Mouse (Mus musculus) lung, postnatal 0 days (tissue): Measurements from ENCODE around the gene Cwf19l2. TPM values are rescaled to one million over a fixed set of nuclear protein-coding genes. Genes with fewer than 3 reads are reported as not detected.

Experiments
- ATAC-seq: fragments of 200-750 bp; cut with Nextera tagmentation; 2 replicates; pipeline ENCODE4 v1.8.0; 2017; ENCODE audit warnings: moderate library complexity
- DNase-seq: peaks from one replicate; pipeline ENCODE4 v3.0.0-alpha.2; 2016; ENCODE audit warnings: low spot score
- H3K27ac ChIP-seq: fragments of 300-500 bp; sonication (generic); 2 replicates; pipeline ENCODE4 v1.5.1; 2014; ENCODE audit warnings: antibody characterized with exemption, mild to moderate bottlenecking, low read length, mixed read lengths
- H3K27me3 ChIP-seq: fragments of 300-500 bp; sonication (generic); replicated peaks from 2 replicates; pipeline ENCODE4 v1.6.1; 2014; ENCODE audit warnings: low read length, mixed read lengths; ENCODE audit not compliant: insufficient read depth
- H3K36me3 ChIP-seq: fragments of 300-500 bp; sonication (generic); 2 replicates; pipeline ENCODE4 v1.6.1; 2014; ENCODE audit warnings: low read length, mixed read lengths; ENCODE audit not compliant: insufficient read depth
- H3K4me1 ChIP-seq: fragments of 300-500 bp; sonication (generic); 2 replicates; pipeline ENCODE4 v1.6.1; 2014; ENCODE audit warnings: antibody characterized with exemption, low read depth, low read length, mixed read lengths; ENCODE audit not compliant: insufficient read depth
- H3K4me2 ChIP-seq: fragments of 300-500 bp; sonication (generic); replicated peaks from 2 replicates; pipeline ENCODE4 v1.6.1; 2014; ENCODE audit warnings: low read depth, mild to moderate bottlenecking, low read length, moderate library complexity, mixed read lengths
- H3K4me3 ChIP-seq: fragments of 300-500 bp; sonication (generic); 2 replicates; pipeline ENCODE4 v1.5.1; 2014; ENCODE audit warnings: low read depth, low read length
- H3K9ac ChIP-seq: fragments of 300-500 bp; sonication (generic); replicated peaks from 2 replicates; pipeline ENCODE4 v1.6.1; 2014; ENCODE audit warnings: low read depth, mild to moderate bottlenecking
- H3K9me3 ChIP-seq: fragments of 300-500 bp; sonication (generic); 2 replicates; pipeline ENCODE4 v1.6.1; 2016; ENCODE audit warnings: low read length, mixed read lengths
- CTCF ChIP-seq: IDR thresholded peaks from 2 replicates; pipeline ENCODE4 v1.5.1; 2016; ENCODE audit warnings: antibody characterized with exemption, mild to moderate bottlenecking
- EP300 ChIP-seq: IDR thresholded peaks from 2 replicates; pipeline ENCODE4 v1.6.1; 2016; ENCODE audit warnings: antibody characterized with exemption, mild to moderate bottlenecking, control low read depth
- WGBS: fragments of 180-500 bp; shearing (Covaris S2); extraction: QIAGEN DNeasy Blood & Tissue Kit; methylation state at CpG from one replicate; pipeline ENCODE4 v1.1.7; 2014; 5-methylcytosine and 5-hydroxymethylcytosine counted together
- polyA plus RNA-seq: library from polyadenylated mRNA; unstranded; fragments of >200 nt; fragmentation: Nextera tagmentation; extraction: Ambion mirVana; gene quantifications from 2 replicates; pipeline ENCODE4 v1.2.1, GENCODE M21; 2015

Cwf19l2 gene
- polyA plus RNA-seq, 1 experiment from 2014 or later, result 8.2 TPM

DNA sequence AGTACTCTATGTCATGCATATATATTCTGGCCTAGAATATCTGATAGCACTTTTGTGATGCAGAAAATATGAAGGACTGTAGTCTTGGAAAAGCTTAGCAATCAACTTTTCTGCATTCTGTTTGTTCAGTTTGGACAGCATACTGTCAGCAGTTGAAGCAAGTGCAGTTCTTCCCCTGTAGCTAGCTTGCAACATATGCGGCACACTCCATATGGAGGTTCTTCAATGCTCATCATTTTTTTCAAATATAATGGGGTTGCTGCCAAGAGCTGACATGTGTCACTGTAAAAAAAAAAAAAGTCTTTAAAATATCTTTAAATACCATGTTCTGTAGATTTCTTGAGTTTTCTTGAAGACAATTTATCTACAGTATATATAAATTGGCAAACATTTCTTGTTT is 115.8 kb downstream of the Cwf19l2 start:
- Histone ChIP-seq H3K9ac (no peak overlapping the region), H3K36me3 (no peaks in the 10 kb centered on the region), H3K9me3 (no peaks in the 10 kb centered on the region), H3K27me3 (no peaks in the 10 kb centered on the region), H3K27ac (no peak overlapping the region), H3K4me1 (no peaks in the 10 kb centered on the region), H3K4me3 (no peak overlapping the region), H3K4me2 (no peak overlapping the region)
- TF ChIP-seq CTCF (no peak), EP300 (no peak)
- ATAC-seq (no peak), DNase-seq (no peak)
- 75% methylated on average over 1 of the region's 1 CpGs for WGBS

DNA sequence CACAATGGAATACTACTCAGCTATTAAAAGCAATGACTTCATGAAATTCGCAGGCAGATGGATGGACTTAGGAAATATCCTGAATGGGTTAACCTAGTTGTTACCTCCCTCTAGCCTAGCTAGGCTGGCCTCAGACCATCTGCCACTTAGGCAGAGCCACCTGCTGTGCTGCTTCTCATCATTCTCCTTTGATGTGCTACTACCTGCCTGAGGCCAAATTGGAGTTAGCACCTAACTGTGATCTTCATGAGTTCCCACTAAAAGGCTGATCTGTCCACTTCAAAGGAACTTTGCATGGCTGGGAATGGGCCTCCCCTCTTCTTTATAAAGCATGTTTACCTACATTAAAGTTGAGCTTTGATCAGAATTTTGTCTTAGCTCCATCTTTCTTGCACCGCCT is 117.6 kb downstream of the Cwf19l2 start:
- Histone ChIP-seq H3K27ac (no peak overlapping the region), H3K27me3 (no peaks in the 10 kb centered on the region), H3K4me2 (no peak overlapping the region), H3K4me3 (no peak overlapping the region), H3K36me3 (no peaks in the 10 kb centered on the region), H3K9me3 (no peaks in the 10 kb centered on the region), H3K4me1 (no peaks in the 10 kb centered on the region), H3K9ac (no peak overlapping the region)
- TF ChIP-seq CTCF, result no peak
- TF ChIP-seq EP300, result no peak
- 87% methylated on average over 2 of the region's 2 CpGs for WGBS
- ATAC-seq, result no peak
- DNase-seq, result no peak

Other genes starting within 250 kb of the Cwf19l2 start
- 8.4 and 9.8 TPM in 2 replicates for gene Alkbh8, start 68.5 kb upstream of the Cwf19l2 start, polyA plus RNA-seq
- gene Gucy1a2, start 129.2 kb downstream of the Cwf19l2 start, polyA plus RNA-seq, result 0.78 and 1.2 TPM in 2 replicates